In the genomic region with DNA sequence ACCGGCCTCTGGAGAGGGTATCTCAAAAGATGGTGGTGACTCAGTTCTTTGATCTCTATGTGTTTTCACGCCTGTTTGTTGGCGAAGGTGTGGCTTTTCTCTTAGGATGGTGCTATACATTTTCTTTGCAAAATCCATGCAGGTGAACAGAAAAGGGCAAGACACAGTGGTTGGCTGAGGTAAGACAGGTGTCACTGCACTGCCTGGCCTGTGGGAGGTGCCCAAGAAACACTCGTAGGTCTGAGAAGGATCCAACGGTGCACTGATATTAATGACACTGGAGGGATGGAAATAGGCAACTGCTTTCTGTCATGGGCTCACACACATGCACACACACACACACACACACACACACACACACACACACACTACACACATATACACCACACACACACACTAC, we compare ENCODE assay signal across 17 mouse cellular contexts.
DNase-seq lines count a peak whose midpoint lies in the region; ATAC-seq and TF ChIP-seq lines count a peak whose summit lies in the region.
"Had no signal": no experiment of that assay in that cellular context is flagged by ENCODE, and none has a peak within 500 bp of the region (broad histone marks: within the 10 kb centered on the region; RNA-seq: fewer than 3 reads in every experiment).

No protein-coding gene starts in this region.

- 68% methylated on average over 5 of the region's 5 CpGs for WGBS in forebrain, embryonic 11.5 days
- 68% methylated on average over 5 of the region's 5 CpGs for WGBS in forebrain, embryonic 12.5 days
- WGBS in liver, adult 2 months, result 54% methylated on average over 5 of the region's 5 CpGs
- 63% methylated on average over 5 of the region's 5 CpGs for WGBS in liver, postnatal 0 days (ENCODE audit: insufficient replicate concordance)

- H3K9me3 ChIP-seq in forebrain, embryonic 11.5 days (ENCODE audit: control insufficient read depth, low read length), result no peaks in the 10 kb centered on the region
- H3K9me3 ChIP-seq in forebrain, embryonic 12.5 days, result no peaks in the 10 kb centered on the region
- no peaks in the 10 kb centered on the region for H3K9me3 ChIP-seq in liver, postnatal 0 days (ENCODE audit: low read length)
- H3K9me3 ChIP-seq: midbrain, embryonic 12.5 days had no signal

- no peak for TF ChIP-seq POLR2A in liver, adult 2 months (IDR thresholded peaks at IDR 0.05; ENCODE audit: extremely low read depth, insufficient read depth, low read length)

- H3K4me1 ChIP-seq in forebrain, embryonic 11.5 days (replicated peaks; ENCODE audit: control insufficient read depth, insufficient read depth, low read length), result no peaks in the 10 kb centered on the region
- H3K4me1 ChIP-seq in forebrain, embryonic 12.5 days, result no peaks in the 10 kb centered on the region
- H3K4me1 ChIP-seq in liver, adult 2 months (ENCODE audit: control insufficient read depth, insufficient read depth, low read length), result no peaks in the 10 kb centered on the region
- no peaks in the 10 kb centered on the region for H3K4me1 ChIP-seq in liver, postnatal 0 days (ENCODE audit: insufficient read depth)
- H3K4me1 ChIP-seq: midbrain, embryonic 12.5 days had no signal

- H3K27ac ChIP-seq in forebrain, embryonic 11.5 days (ENCODE audit: low read depth, low read length), result no peak overlapping the region
- no peak overlapping the region for H3K27ac ChIP-seq in forebrain, embryonic 12.5 days
- no peak overlapping the region for H3K27ac ChIP-seq in liver, adult 2 months (replicated peaks; ENCODE audit: insufficient read depth, low read depth, low read length)
- no peak overlapping the region for H3K27ac ChIP-seq in liver, postnatal 0 days (ENCODE audit: low read depth)
- H3K27ac ChIP-seq: gastrocnemius, adult 2 months; midbrain, embryonic 12.5 days had no signal

- H3K4me3 ChIP-seq in forebrain, embryonic 11.5 days (ENCODE audit: low read depth, low read length), result no peak overlapping the region
- no peak overlapping the region for H3K4me3 ChIP-seq in forebrain, embryonic 12.5 days (replicated peaks)
- H3K4me3 ChIP-seq in liver, adult 2 months (ENCODE audit: insufficient read depth, low read depth, low read length), result no peak overlapping the region
- no peak overlapping the region for H3K4me3 ChIP-seq in liver, postnatal 0 days (ENCODE audit: low read depth, low read length)
- H3K4me3 ChIP-seq: gastrocnemius, adult 2 months; midbrain, embryonic 12.5 days had no signal

- no peak overlapping the region for H3K9ac ChIP-seq in forebrain, embryonic 11.5 days (ENCODE audit: low read length)
- no peak overlapping the region for H3K9ac ChIP-seq in forebrain, embryonic 12.5 days
- H3K9ac ChIP-seq in liver, adult 2 months (ENCODE audit: low read depth, low read length), result no peak overlapping the region
- no peak overlapping the region for H3K9ac ChIP-seq in liver, postnatal 0 days (replicated peaks)
- H3K9ac ChIP-seq: midbrain, embryonic 12.5 days had no signal

- no peak for ATAC-seq in forebrain, embryonic 11.5 days (replicated peaks; ENCODE audit: low FRiP score)
- ATAC-seq in forebrain, embryonic 12.5 days (ENCODE audit: low FRiP score), result no peak
- ATAC-seq in liver, postnatal 0 days, result no peak
- peak; percentile 67 for ATAC-seq in inflammation-experienced regulatory T-cells, adult 6 months
- ATAC-seq: forebrain, embryonic 14.5 days; Patski had no signal

- H3K79me2 ChIP-seq in liver, adult 2 months (ENCODE audit: control insufficient read depth, insufficient read depth, low read length), result no peaks in the 10 kb centered on the region

- no peak for TF ChIP-seq EP300 in liver, postnatal 0 days (IDR thresholded peaks at IDR 0.05; ENCODE audit: low read depth)

- TF ChIP-seq CTCF in liver, adult 2 months (IDR thresholded peaks at IDR 0.05; ENCODE audit: low read depth, low read length), result peak; percentile 47
- TF ChIP-seq CTCF in liver, postnatal 0 days (IDR thresholded peaks at IDR 0.05; ENCODE audit: low read depth), result no peak

- H3K36me3 ChIP-seq in forebrain, embryonic 11.5 days (ENCODE audit: control insufficient read depth, insufficient read depth, low read length), result no peaks in the 10 kb centered on the region
- H3K36me3 ChIP-seq in forebrain, embryonic 12.5 days (replicated peaks), result no peaks in the 10 kb centered on the region
- no peaks in the 10 kb centered on the region for H3K36me3 ChIP-seq in liver, adult 2 months (ENCODE audit: control insufficient read depth, insufficient read depth, low read length)
- no peaks in the 10 kb centered on the region for H3K36me3 ChIP-seq in liver, postnatal 0 days (replicated peaks; ENCODE audit: insufficient read depth, low read length)
- H3K36me3 ChIP-seq: midbrain, embryonic 12.5 days had no signal

- no peaks in the 10 kb centered on the region for H3K27me3 ChIP-seq in forebrain, embryonic 11.5 days (ENCODE audit: control insufficient read depth, insufficient read depth, low read length)
- H3K27me3 ChIP-seq in forebrain, embryonic 12.5 days, result 0 out of 2 replicates have a peak, but pooled peaks cover 4% of the 10 kb centered on the region
- H3K27me3 ChIP-seq in liver, adult 2 months (ENCODE audit: control insufficient read depth, insufficient read depth, low read length), result no peaks in the 10 kb centered on the region
- no peaks in the 10 kb centered on the region for H3K27me3 ChIP-seq in liver, postnatal 0 days (ENCODE audit: insufficient read depth, low read length)
- H3K27me3 ChIP-seq: Patski had no signal

- intact Hi-C loops in left cerebral cortex, postnatal 10 days (cut with DNase I), result no loop called here

- H3K4me2 ChIP-seq in forebrain, embryonic 11.5 days (ENCODE audit: low read depth, low read length, severe bottlenecking), result peak overlapping the region; percentile 18; the same call in 1 of the 2 replicates
- H3K4me2 ChIP-seq in forebrain, embryonic 12.5 days, result no peak overlapping the region
- no peak overlapping the region for H3K4me2 ChIP-seq in liver, postnatal 0 days (ENCODE audit: low read depth, low read length)
- H3K4me2 ChIP-seq: midbrain, embryonic 12.5 days had no signal

- DNase-seq in forebrain, embryonic 11.5 days (ENCODE audit: low spot score), result no peak
- DNase-seq in liver, adult 2 months (ENCODE audit: extremely low read depth, low read depth, low spot score), result peak; percentile 1
- DNase-seq in liver, postnatal 0 days, result no peak
- peak; percentile 49 for DNase-seq in CD4-positive helper T cell, adult 2 months (ENCODE audit: low read depth, low spot score)
- DNase-seq in layer of hippocampus, postnatal 10 days (ENCODE audit: low spot score in 2 of 2), result no peak
- no peak for DNase-seq in left cerebral cortex, postnatal 10 days (ENCODE audit: extremely low spot score in 1 of 2, low spot score in 2 of 2)
- DNase-seq: cerebellum, adult 11 months; gastrocnemius, adult 2 months; heart, adult 11 months; kidney, adult 18-20 months; liver; lung, postnatal 36 days had no signal

Comparison
In these comparisons a context has a peak if more than half of its experiments do, and no peak if none do; other contexts are left out.
1. DNase-seq: peak in liver, adult 2 months (single experiment) and CD4-positive helper T cell, adult 2 months (single experiment); none in forebrain, embryonic 11.5 days (single experiment), liver, postnatal 0 days (single experiment), layer of hippocampus, postnatal 10 days (0 of 2) and left cerebral cortex, postnatal 10 days (0 of 2).